Mouse (Mus musculus): ENCODE data around the gene Slc4a1ap. TPM values are rescaled to one million over a fixed set of nuclear protein-coding genes. Genes with fewer than 3 reads are reported as not detected.
A peak's percentile ranks its signal among the peaks of the same experiment; 100 is the strongest.

Slc4a1ap gene
- polyA plus RNA-seq (2011; ENCODE audit: insufficient read length, low read depth, missing spikeins), result 41.8 and 48.9 TPM in 2 replicates

GRCm38 (mm10) chr5:31526354-31527116, at the start of gene Slc4a1ap:
TSS of gene Slc4a1ap (plus strand) at chr5:31526995.
- 0 out of 2 replicates have a peak within 1 kb of the TSS, but pooled peaks have one; percentile 27 for H3K27ac ChIP-seq (ENCODE audit: insufficient read depth, low read length)
- H3K4me1 ChIP-seq (ENCODE audit: control insufficient read depth, insufficient read depth, low read length), result peaks cover 6% of the 10 kb centered on the region; the same call in 1 of the 2 replicates
- peak within 1 kb of the TSS; percentile 90 for H3K4me3 ChIP-seq (ENCODE audit: insufficient read depth, low read length)
- TF ChIP-seq POLR2A (IDR thresholded peaks at IDR 0.05; ENCODE audit: low read depth, low read length) (peak; percentile 71), CTCF (IDR thresholded peaks at IDR 0.05; ENCODE audit: borderline replicate concordance, insufficient read depth, low read length) (no peak)

- Histone ChIP-seq H3K4me1 (ENCODE audit: control insufficient read depth, insufficient read depth, low read length) (no peaks in the 10 kb centered on the region), H3K27ac (ENCODE audit: insufficient read depth, low read length) (no peak overlapping the region), H3K4me3 (ENCODE audit: insufficient read depth, low read length) (no peak overlapping the region)
- TF ChIP-seq CTCF (IDR thresholded peaks at IDR 0.05; ENCODE audit: borderline replicate concordance, insufficient read depth, low read length) (no peak), POLR2A (IDR thresholded peaks at IDR 0.05; ENCODE audit: low read depth, low read length) (no peak)
These were observed 46.3 kb upstream of the Slc4a1ap start for GRCm38 (mm10) chr5:31480536-31480935.

- H3K4me1 ChIP-seq (ENCODE audit: control insufficient read depth, insufficient read depth, low read length), result no peaks in the 10 kb centered on the region
- H3K27ac ChIP-seq (ENCODE audit: insufficient read depth, low read length), result no peak within 1 kb of the TSS
- no peak within 1 kb of the TSS for H3K4me3 ChIP-seq (ENCODE audit: insufficient read depth, low read length)
- TF ChIP-seq CTCF (IDR thresholded peaks at IDR 0.05; ENCODE audit: borderline replicate concordance, insufficient read depth, low read length) (no peak), POLR2A (IDR thresholded peaks at IDR 0.05; ENCODE audit: low read depth, low read length) (no peak)
These were observed 41.4 kb upstream of the Slc4a1ap start, which contains the start of gene 4930548H24Rik for GRCm38 (mm10) chr5:31485440-31485839. TSS of gene 4930548H24Rik (plus strand) at chr5:31485740.

GRCm38 (mm10) chr5:31487889-31488288, 38.9 kb upstream of the Slc4a1ap start:
- no peak overlapping the region for H3K4me3 ChIP-seq (ENCODE audit: insufficient read depth, low read length)
- TF ChIP-seq POLR2A (IDR thresholded peaks at IDR 0.05; ENCODE audit: low read depth, low read length) (no peak), CTCF (IDR thresholded peaks at IDR 0.05; ENCODE audit: borderline replicate concordance, insufficient read depth, low read length) (no peak)
- H3K4me1 ChIP-seq (ENCODE audit: control insufficient read depth, insufficient read depth, low read length), result no peaks in the 10 kb centered on the region
- H3K27ac ChIP-seq (ENCODE audit: insufficient read depth, low read length), result no peak overlapping the region

- Histone ChIP-seq H3K4me1 (ENCODE audit: control insufficient read depth, insufficient read depth, low read length) (no peaks in the 10 kb centered on the region), H3K4me3 (ENCODE audit: insufficient read depth, low read length) (no peak overlapping the region), H3K27ac (ENCODE audit: insufficient read depth, low read length) (no peak overlapping the region)
- TF ChIP-seq POLR2A (IDR thresholded peaks at IDR 0.05; ENCODE audit: low read depth, low read length) (no peak), CTCF (IDR thresholded peaks at IDR 0.05; ENCODE audit: borderline replicate concordance, insufficient read depth, low read length) (no peak)
These were observed 37.6 kb upstream of the Slc4a1ap start for GRCm38 (mm10) chr5:31489116-31489769.

- H3K4me1 ChIP-seq (ENCODE audit: control insufficient read depth, insufficient read depth, low read length), result no peaks in the 10 kb centered on the region
- no peak overlapping the region for H3K27ac ChIP-seq (ENCODE audit: insufficient read depth, low read length)
- no peak overlapping the region for H3K4me3 ChIP-seq (ENCODE audit: insufficient read depth, low read length)
- TF ChIP-seq CTCF (IDR thresholded peaks at IDR 0.05; ENCODE audit: borderline replicate concordance, insufficient read depth, low read length) (no peak), POLR2A (IDR thresholded peaks at IDR 0.05; ENCODE audit: low read depth, low read length) (no peak)
These were observed 34.8 kb upstream of the Slc4a1ap start for GRCm38 (mm10) chr5:31492031-31492430.

- TF ChIP-seq CTCF (IDR thresholded peaks at IDR 0.05; ENCODE audit: borderline replicate concordance, insufficient read depth, low read length), result no peak
- peak; percentile 47 for TF ChIP-seq POLR2A (IDR thresholded peaks at IDR 0.05; ENCODE audit: low read depth, low read length)
- no peaks in the 10 kb centered on the region for H3K4me1 ChIP-seq (ENCODE audit: control insufficient read depth, insufficient read depth, low read length)
- no peak within 1 kb of the TSS for H3K27ac ChIP-seq (ENCODE audit: insufficient read depth, low read length)
- peak within 1 kb of the TSS; percentile 98 for H3K4me3 ChIP-seq (ENCODE audit: insufficient read depth, low read length)
These were observed 32.1 kb upstream of the Slc4a1ap start, which contains the start of gene Gpn1 for GRCm38 (mm10) chr5:31494513-31495297. TSS of gene Gpn1 (plus strand) at chr5:31494741.

- H3K4me3 ChIP-seq (ENCODE audit: insufficient read depth, low read length), result no peak overlapping the region
- no peaks in the 10 kb centered on the region for H3K4me1 ChIP-seq (ENCODE audit: control insufficient read depth, insufficient read depth, low read length)
- no peak for TF ChIP-seq POLR2A (IDR thresholded peaks at IDR 0.05; ENCODE audit: low read depth, low read length)
- no peak for TF ChIP-seq CTCF (IDR thresholded peaks at IDR 0.05; ENCODE audit: borderline replicate concordance, insufficient read depth, low read length)
- no peak overlapping the region for H3K27ac ChIP-seq (ENCODE audit: insufficient read depth, low read length)
These were observed 22.0 kb upstream of the Slc4a1ap start for GRCm38 (mm10) chr5:31504843-31505242.

GRCm38 (mm10) chr5:31512481-31512880, 14.3 kb upstream of the Slc4a1ap start:
- TF ChIP-seq CTCF (IDR thresholded peaks at IDR 0.05; ENCODE audit: borderline replicate concordance, insufficient read depth, low read length) (no peak), POLR2A (IDR thresholded peaks at IDR 0.05; ENCODE audit: low read depth, low read length) (no peak)
- no peaks in the 10 kb centered on the region for H3K4me1 ChIP-seq (ENCODE audit: control insufficient read depth, insufficient read depth, low read length)
- no peak overlapping the region for H3K4me3 ChIP-seq (ENCODE audit: insufficient read depth, low read length)
- no peak overlapping the region for H3K27ac ChIP-seq (ENCODE audit: insufficient read depth, low read length)

Data from embryonic fibroblast, embryonic 13.5 days (primary cell).